Mouse (Mus musculus): ENCODE measurements at regions not wholly inside any gene's neighbourhood (a gene's known extent, or its start where the extent isn't known, plus 50 kb on each side); places are given as distances from the start of the nearest gene placed in this dataset.

GRCm38 (mm10) chr12:82115766-82116165 lies 53.4 kb upstream of the Sipa1l1 start:
- no peak for DNase-seq (ENCODE audit: low spot score in 2 of 2)
